Mouse (Mus musculus) hindbrain, embryonic 15.5 days (tissue): ENCODE results near the gene Atp2a1. TPM values are rescaled to one million over a fixed set of nuclear protein-coding genes. Genes with fewer than 3 reads are reported as not detected.
A peak's percentile ranks its signal among the peaks of the same experiment; 100 is the strongest.

Experiments used
- ATAC-seq: fragments of 200-750 bp; cut with Nextera tagmentation; 2 replicates; pipeline ENCODE4 v1.8.0; 2017; ENCODE audit warnings: low read depth, moderate number of reproducible peaks, moderate TSS enrichment; ENCODE audit not compliant: low FRiP score
- H3K27ac ChIP-seq: fragments of 300-500 bp; sonication (generic); replicated peaks from 2 replicates; pipeline ENCODE4 v1.5.1; 2015; ENCODE audit warnings: mild to moderate bottlenecking, inconsistent platforms
- H3K27me3 ChIP-seq: fragments of 300-500 bp; sonication (generic); 2 replicates; pipeline ENCODE4 v1.6.1; 2015; ENCODE audit warnings: control low read depth, inconsistent platforms
- H3K36me3 ChIP-seq: fragments of 300-500 bp; sonication (generic); 2 replicates; pipeline ENCODE4 v1.6.1; 2015; ENCODE audit warnings: control low read depth, inconsistent platforms
- H3K4me1 ChIP-seq: fragments of 300-500 bp; sonication (generic); replicated peaks from 2 replicates; pipeline ENCODE4 v1.6.1; 2015; ENCODE audit warnings: control low read depth, inconsistent platforms
- H3K4me2 ChIP-seq: fragments of 300-500 bp; sonication (generic); 2 replicates; pipeline ENCODE4 v1.6.1; 2015; ENCODE audit warnings: moderate library complexity, mild to moderate bottlenecking, inconsistent platforms
- H3K4me3 ChIP-seq: fragments of 300-500 bp; sonication (generic); 2 replicates; pipeline ENCODE4 v1.5.1; 2015; ENCODE audit warnings: mild to moderate bottlenecking, inconsistent platforms
- H3K9ac ChIP-seq: fragments of 300-500 bp; sonication (generic); 2 replicates; pipeline ENCODE4 v1.6.1; 2015; ENCODE audit warnings: inconsistent platforms
- H3K9me3 ChIP-seq: fragments of 300-500 bp; sonication (generic); 2 replicates; pipeline ENCODE4 v1.6.1; 2016; ENCODE audit warnings: control low read depth, inconsistent platforms
- WGBS: fragments of 180-500 bp; shearing (Covaris S2); methylation state at CpG from one replicate; pipeline ENCODE4 v1.1.7; 2015; 5-methylcytosine and 5-hydroxymethylcytosine counted together
- polyA plus RNA-seq: library from polyadenylated mRNA; unstranded; fragments of >200 nt; fragmentation: Nextera tagmentation; extraction: Ambion mirVana; gene quantifications from 2 replicates; pipeline ENCODE4 v1.2.1, GENCODE M21; 2015

Atp2a1 gene
- polyA plus RNA-seq, 1 experiment from 2014 or later: 0.71 TPM

DNA sequence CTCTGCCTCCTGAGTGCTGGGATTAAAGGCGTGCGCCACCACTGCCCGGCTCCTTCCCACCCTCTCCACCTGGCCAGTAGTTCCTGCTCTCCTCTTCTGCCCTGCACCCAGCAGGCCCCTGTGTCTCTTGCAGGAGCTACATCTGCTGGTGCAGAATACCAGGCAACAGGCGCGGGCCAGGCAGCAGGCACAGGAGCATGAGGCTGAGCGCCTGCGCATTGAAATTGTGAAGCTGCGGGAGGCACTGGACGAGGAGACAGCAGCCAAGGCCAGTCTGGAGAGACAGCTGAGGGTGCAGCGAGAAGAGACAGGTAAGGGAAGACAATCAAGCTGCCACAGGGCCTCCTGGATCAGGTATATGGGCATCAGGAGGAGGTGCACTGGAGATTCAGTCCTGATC, 18.9 kb downstream of the Atp2a1 start:
- Histone ChIP-seq H3K4me1 (no peaks in the 10 kb centered on the region), H3K36me3 (peaks cover 33% of the 10 kb centered on the region), H3K9me3 (no peaks in the 10 kb centered on the region), H3K9ac (no peak overlapping the region), H3K4me2 (no peak overlapping the region), H3K4me3 (no peak overlapping the region), H3K27ac (no peak overlapping the region), H3K27me3 (no peaks in the 10 kb centered on the region)
- WGBS: 94% methylated on average over 10 of the region's 10 CpGs
- ATAC-seq: no peak

DNA sequence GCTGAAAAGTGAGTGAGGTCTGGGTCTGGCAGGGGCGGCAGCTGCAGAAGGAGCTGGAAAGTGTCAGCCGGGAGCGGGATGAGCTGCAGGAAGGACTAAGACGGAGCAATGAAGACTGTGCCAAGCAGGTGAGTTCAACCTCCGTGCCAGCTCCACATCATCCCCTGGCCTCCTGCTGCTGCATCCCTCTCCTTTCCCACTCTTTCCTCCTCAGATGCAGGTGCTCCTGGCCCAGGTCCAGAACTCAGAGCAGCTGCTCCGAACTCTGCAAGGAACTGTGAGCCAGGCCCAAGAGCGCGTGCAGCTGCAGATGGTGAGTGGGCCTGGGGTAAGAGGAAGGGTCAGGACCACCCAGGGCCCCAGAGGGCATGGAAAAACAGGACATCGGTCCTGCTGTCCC, 22.8 kb downstream of the Atp2a1 start:
- Histone ChIP-seq H3K27ac (no peak overlapping the region), H3K4me2 (no peak overlapping the region), H3K9ac (no peak overlapping the region), H3K4me3 (no peak overlapping the region), H3K27me3 (no peaks in the 10 kb centered on the region), H3K9me3 (no peaks in the 10 kb centered on the region), H3K4me1 (0 out of 2 replicates have a peak, but pooled peaks cover 3% of the 10 kb centered on the region), H3K36me3 (peaks cover 17% of the 10 kb centered on the region)
- ATAC-seq: no peak
- WGBS: 73% methylated on average over 9 of the region's 9 CpGs

DNA sequence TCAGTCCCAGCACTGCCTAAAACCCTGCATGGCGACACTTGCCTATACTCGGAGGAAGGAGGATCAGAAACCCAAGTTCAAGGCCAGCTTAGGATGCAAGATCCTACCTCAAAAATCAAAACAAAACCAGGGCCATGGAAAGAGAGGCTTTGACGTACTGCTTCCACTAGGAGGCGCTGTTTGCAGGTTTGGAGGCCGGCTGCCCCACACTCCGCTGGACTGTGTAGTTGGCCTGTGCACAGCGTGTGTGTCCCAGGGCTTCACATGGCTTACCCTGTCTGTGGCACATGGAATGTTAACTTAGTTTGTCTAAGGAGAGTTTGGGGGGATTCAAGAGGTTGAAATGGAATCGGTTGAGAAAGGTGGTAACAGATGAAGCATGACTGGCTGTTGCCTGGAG, 26.1 kb downstream of the Atp2a1 start:
- no peaks in the 10 kb centered on the region for H3K9me3 ChIP-seq
- H3K4me3 ChIP-seq: no peak overlapping the region
- no peak for ATAC-seq
- H3K4me2 ChIP-seq: no peak overlapping the region
- WGBS: 11% methylated on average over 8 of the region's 8 CpGs
- H3K27ac ChIP-seq: no peak overlapping the region
- H3K36me3 ChIP-seq: peaks cover 15% of the 10 kb centered on the region
- H3K27me3 ChIP-seq: no peaks in the 10 kb centered on the region
- H3K4me1 ChIP-seq: 0 out of 2 replicates have a peak, but pooled peaks cover 3% of the 10 kb centered on the region
- no peak overlapping the region for H3K9ac ChIP-seq

DNA sequence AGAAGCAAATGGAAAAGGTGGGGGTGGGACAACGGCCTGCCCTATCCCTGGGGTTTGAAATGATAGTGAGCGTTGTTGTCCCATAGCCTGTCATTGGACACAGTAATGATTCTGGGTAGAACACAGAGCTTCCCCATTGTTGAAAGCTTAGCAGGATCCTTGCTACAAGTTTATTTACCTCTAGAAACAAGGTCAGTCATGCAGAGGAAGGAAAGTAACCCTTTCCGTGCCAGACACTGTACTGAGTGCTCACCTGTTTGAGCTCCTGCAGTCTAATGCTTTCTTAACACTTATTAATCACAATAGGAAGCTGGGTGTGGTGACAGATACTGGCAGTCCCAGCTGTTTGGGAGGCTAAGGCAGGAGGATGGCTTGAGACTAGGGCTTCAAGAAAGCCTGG, 27.1 kb downstream of the Atp2a1 start:
- Histone ChIP-seq H3K9ac (no peak overlapping the region), H3K4me2 (no peak overlapping the region), H3K9me3 (no peaks in the 10 kb centered on the region), H3K27ac (no peak overlapping the region), H3K36me3 (peaks cover 15% of the 10 kb centered on the region), H3K4me1 (0 out of 2 replicates have a peak, but pooled peaks cover 3% of the 10 kb centered on the region), H3K27me3 (no peaks in the 10 kb centered on the region), H3K4me3 (no peak overlapping the region)
- ATAC-seq: no peak
- WGBS: 90% methylated on average over 3 of the region's 3 CpGs

DNA sequence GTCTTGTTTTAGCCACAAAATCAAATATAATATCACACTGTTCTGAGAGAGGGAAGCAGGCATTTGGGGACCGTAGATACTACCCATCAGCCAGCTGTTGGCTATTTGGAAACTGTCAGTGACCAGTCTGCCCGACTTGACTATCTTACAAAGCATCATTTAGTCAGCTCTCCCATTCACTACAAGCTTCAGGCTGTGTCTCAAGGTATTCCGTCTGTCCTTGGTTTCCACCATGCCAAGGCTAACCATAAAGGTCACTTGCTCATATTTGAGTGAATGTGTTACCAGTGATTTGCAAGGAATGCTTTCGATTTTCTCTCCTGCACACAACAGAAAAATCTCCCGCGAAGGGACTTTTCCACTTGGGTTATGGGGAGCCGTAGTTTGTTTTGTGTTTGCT, 28.2 kb downstream of the Atp2a1 start:
- ATAC-seq: no peak
- Histone ChIP-seq H3K4me2 (no peak overlapping the region), H3K27ac (no peak overlapping the region), H3K9ac (no peak overlapping the region), H3K27me3 (no peaks in the 10 kb centered on the region), H3K36me3 (peaks cover 15% of the 10 kb centered on the region), H3K4me3 (no peak overlapping the region), H3K9me3 (no peaks in the 10 kb centered on the region), H3K4me1 (peaks cover 10% of the 10 kb centered on the region)
- WGBS: 93% methylated on average over 7 of the region's 7 CpGs

DNA sequence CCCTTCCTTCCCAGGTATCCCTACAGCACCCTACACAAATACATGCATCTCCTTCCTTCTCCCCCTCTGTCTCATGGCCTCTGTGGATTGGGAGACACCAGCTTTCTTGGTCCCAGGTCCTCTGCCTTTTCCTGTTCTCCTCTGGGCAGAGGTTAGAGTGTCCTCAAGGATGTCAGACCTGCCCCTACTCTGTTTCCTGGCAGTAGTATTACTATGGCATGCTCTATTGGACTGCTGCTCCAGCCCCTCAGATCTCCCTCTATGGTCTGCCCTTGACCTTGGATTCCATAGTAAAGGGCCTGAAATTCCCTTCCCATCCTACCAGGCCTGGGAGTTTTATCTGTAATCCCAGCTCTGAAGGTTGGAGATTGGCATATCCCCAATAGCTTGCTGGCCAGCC, 32.7 kb downstream of the Atp2a1 start:
- H3K4me3 ChIP-seq: no peak overlapping the region; the same call in 1 of the 2 replicates
- no peak overlapping the region for H3K4me2 ChIP-seq
- H3K36me3 ChIP-seq: peaks cover 15% of the 10 kb centered on the region
- peaks cover 23% of the 10 kb centered on the region for H3K4me1 ChIP-seq
- H3K9me3 ChIP-seq: no peaks in the 10 kb centered on the region
- H3K27me3 ChIP-seq: no peaks in the 10 kb centered on the region
- no peak for ATAC-seq
- no peak overlapping the region for H3K9ac ChIP-seq
- H3K27ac ChIP-seq: no peak overlapping the region

DNA sequence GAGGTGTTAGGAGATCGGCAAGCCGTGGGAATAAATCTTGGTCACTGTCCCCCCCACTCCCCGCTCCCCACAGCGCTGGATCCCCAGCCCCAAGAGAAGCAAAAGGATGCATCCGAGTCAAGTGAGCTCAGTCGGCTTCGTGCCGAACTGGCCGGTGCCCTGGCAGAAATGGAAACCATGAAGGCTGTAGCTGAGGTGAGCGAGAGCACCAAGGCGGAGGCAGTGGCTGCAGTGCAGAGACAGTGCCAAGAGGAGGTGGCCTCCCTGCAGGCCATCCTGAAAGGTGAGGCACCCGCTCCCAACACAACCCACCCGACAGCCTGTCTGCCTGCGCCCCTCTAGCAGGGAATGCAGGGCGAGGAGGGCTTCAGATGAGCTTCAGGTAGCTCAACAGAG, 33.4 kb downstream of the Atp2a1 start:
- no peaks in the 10 kb centered on the region for H3K27me3 ChIP-seq
- peak overlapping the region; percentile 70 for H3K9ac ChIP-seq
- H3K4me3 ChIP-seq: peak overlapping the region; percentile 58
- H3K4me1 ChIP-seq: peaks cover 23% of the 10 kb centered on the region
- H3K27ac ChIP-seq: peak overlapping the region; percentile 91
- ATAC-seq: peak; percentile 49
- H3K36me3 ChIP-seq: peaks cover 12% of the 10 kb centered on the region
- H3K4me2 ChIP-seq: peak overlapping the region; percentile 63
- H3K9me3 ChIP-seq: no peaks in the 10 kb centered on the region
- WGBS: 29% methylated on average over 15 of the region's 15 CpGs

DNA sequence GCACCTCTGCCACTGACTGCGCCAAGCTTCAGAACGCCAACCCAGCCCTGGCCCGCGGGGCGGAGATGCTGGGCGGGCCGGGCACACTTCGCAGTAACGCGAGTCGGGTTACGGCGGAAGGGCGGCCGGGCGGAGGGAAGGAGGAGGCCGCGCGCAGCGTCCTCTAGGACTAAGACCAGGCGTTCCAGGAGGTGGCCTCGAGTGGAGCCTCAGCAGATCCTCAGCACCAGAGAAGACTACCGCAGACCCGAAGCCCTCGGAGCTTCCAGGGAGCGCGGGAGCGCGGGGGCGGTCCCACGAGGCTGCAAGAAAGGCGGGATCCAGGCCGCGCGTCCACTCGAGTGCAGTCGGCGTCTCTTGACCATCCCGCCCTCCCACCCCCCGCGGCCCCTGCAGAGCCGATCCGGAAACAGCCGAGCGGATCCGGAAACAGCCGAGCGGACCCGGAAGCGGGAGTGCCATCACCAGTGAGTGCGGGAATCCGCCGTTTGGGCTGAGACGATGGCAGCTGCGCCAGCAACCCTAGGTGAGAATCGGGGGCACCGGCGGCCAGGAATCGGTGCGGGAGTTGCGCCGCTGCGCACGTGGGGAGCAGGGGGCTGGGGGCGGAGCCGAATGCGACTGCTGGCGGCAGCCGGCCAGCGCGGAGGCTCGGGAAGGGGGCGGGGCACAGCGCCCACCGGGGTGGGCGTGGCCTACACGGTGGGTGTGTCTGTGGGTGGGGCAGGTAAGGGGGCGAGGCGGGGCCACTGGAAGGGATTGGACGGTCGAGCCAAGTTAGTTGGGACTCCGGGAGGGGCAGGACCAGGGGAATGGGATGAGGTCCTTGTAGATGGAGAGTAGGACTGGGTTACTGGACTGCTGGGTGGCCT, 34.0 kb downstream of the Atp2a1 start, which contains the start of gene Rabep2:
Gene Rabep2, plus strand, starts transcription at position 129 of the 872 bp plus-strand sequence.
- peaks cover 23% of the 10 kb centered on the region for H3K4me1 ChIP-seq
- peak within 1 kb of the TSS; percentile 91 for H3K27ac ChIP-seq
- H3K36me3 ChIP-seq: peaks cover 6% of the 10 kb centered on the region
- peak within 1 kb of the TSS; percentile 70 for H3K9ac ChIP-seq
- peak within 1 kb of the TSS; percentile 58 for H3K4me3 ChIP-seq
- peak; percentile 95 for ATAC-seq
- H3K27me3 ChIP-seq: no peaks in the 10 kb centered on the region
- H3K9me3 ChIP-seq: no peaks in the 10 kb centered on the region
- H3K4me2 ChIP-seq: peak within 1 kb of the TSS; percentile 63
- under 1% methylated on average over 79 of the region's 82 CpGs for WGBS

DNA sequence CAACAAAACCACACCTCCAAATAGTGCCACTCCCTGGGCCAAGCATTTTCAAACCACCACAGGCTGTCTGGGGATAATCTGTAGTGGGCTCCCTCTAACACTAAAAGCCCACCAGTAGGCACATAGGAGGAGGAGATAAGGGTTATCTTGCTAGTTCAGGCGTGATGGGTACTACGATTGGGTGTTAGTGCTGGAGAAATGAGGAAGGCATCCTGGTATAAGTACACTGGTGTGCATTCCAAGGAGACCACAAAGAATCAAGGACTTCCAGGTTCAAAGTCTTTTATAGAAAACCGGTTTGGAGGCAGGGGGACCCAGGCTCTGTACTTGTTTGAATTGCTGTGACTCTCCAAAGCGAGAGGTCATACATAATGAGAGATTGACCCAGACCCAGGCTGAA, 34.8 kb downstream of the Atp2a1 start:
- H3K9me3 ChIP-seq: no peaks in the 10 kb centered on the region
- no peaks in the 10 kb centered on the region for H3K27me3 ChIP-seq
- WGBS: 18% methylated on average over 4 of the region's 4 CpGs
- H3K27ac ChIP-seq: peak overlapping the region; percentile 91
- H3K4me1 ChIP-seq: peaks cover 23% of the 10 kb centered on the region
- H3K4me3 ChIP-seq: peak overlapping the region; percentile 58
- H3K36me3 ChIP-seq: peaks cover 4% of the 10 kb centered on the region; the same call in 1 of the 2 replicates
- H3K9ac ChIP-seq: peak overlapping the region; percentile 70
- ATAC-seq: no peak
- H3K4me2 ChIP-seq: peak overlapping the region; percentile 63

DNA sequence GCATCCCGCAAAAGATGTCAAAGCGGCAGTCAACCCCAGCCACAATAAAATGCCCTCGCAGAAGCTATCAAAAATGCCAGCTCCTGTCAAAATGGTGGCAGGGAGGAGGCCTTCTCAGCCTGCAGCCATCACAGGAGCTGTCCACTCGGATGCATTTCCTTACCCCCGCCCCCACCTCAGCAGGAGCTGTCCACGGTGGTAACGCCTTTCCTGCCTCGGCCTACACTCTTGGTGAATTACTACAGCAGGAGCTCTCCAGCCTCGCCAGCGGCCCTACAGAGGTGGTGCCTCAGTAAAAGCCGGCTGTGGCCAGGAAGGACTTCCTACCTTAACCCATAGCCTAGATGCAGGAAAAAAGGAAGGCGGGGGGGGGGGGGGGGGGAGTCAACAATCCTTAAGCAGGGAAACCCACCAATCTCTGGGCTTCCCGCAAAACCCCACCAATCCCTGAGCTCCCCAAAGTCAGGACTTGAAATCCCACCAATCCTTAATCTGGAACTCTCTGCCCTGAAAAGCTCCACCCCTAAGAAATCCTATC, 35.5 kb downstream of the Atp2a1 start:
- Histone ChIP-seq H3K27ac (no peak overlapping the region), H3K4me2 (peak overlapping the region; percentile 63; the same call in 1 of the 2 replicates), H3K4me3 (no peak overlapping the region), H3K36me3 (no peaks in the 10 kb centered on the region), H3K9ac (no peak overlapping the region), H3K27me3 (no peaks in the 10 kb centered on the region), H3K4me1 (peaks cover 23% of the 10 kb centered on the region), H3K9me3 (no peaks in the 10 kb centered on the region)
- no peak for ATAC-seq
- 70% methylated on average over 12 of the region's 13 CpGs for WGBS

DNA sequence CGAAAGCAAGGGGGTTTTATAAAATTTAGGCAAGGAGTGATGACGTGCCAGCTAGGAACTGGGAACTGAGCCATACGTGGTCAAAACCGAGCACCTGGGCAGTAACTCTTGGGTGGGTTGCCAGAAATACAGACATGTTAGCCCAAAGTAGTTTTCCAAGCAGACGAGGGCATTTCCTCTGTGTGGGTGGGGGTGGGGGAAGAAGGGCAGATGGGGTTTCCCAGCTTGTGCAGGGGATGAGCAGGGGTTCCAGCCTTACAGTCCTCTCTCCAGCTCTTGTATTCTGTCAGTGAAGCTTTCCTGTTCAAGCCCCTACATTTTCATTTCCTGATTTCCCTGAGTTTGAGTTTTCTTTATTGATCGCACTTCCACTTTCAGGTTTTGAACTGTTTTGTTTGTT, 38.7 kb downstream of the Atp2a1 start:
- WGBS: 84% methylated on average over 6 of the region's 6 CpGs
- no peak overlapping the region for H3K27ac ChIP-seq

DNA sequence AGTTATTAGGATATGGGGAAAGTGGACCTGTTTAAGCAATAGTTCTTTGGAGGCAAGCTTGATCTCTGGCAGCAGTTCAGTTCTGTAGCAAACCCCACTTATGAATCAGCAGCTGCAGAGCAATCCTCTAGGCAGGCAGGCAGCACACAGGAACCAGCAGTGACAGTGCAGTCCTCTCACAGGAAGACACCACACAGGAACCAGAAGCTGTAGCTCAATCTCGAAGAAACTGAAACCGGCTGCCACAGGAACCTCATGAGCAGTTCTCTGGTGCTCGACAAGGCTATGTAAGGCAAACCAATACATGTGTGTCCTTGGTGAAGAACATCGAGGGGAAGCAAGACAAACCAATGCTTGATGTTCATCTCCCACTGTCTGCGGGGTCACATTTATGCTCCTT, 41.2 kb downstream of the Atp2a1 start:
- Histone ChIP-seq H3K9ac (no peak overlapping the region), H3K4me3 (no peak overlapping the region), H3K27me3 (no peaks in the 10 kb centered on the region), H3K9me3 (no peaks in the 10 kb centered on the region), H3K4me1 (no peaks in the 10 kb centered on the region), H3K27ac (no peak overlapping the region), H3K4me2 (no peak overlapping the region), H3K36me3 (no peaks in the 10 kb centered on the region)
- WGBS: 91% methylated on average over 5 of the region's 5 CpGs
- ATAC-seq: no peak

More for the DNA sequence above, 38.7 kb downstream of the Atp2a1 start:
- Histone ChIP-seq H3K9me3 (no peaks in the 10 kb centered on the region), H3K36me3 (no peaks in the 10 kb centered on the region), H3K4me3 (no peak overlapping the region), H3K4me2 (no peak overlapping the region), H3K9ac (no peak overlapping the region), H3K4me1 (peaks cover 12% of the 10 kb centered on the region), H3K27me3 (no peaks in the 10 kb centered on the region)
- no peak for ATAC-seq
